Mouse (Mus musculus) spleen, postnatal 4 days (tissue): ENCODE measurements around the gene Ptprn2.

Experiments used
- DNase-seq, 2 experiments: peaks; one replicate each; pipeline ENCODE4 v3.0.0; 2022; ENCODE audit warnings: low spot score in 2 of 2

The Ptprn2 gene

DNA sequence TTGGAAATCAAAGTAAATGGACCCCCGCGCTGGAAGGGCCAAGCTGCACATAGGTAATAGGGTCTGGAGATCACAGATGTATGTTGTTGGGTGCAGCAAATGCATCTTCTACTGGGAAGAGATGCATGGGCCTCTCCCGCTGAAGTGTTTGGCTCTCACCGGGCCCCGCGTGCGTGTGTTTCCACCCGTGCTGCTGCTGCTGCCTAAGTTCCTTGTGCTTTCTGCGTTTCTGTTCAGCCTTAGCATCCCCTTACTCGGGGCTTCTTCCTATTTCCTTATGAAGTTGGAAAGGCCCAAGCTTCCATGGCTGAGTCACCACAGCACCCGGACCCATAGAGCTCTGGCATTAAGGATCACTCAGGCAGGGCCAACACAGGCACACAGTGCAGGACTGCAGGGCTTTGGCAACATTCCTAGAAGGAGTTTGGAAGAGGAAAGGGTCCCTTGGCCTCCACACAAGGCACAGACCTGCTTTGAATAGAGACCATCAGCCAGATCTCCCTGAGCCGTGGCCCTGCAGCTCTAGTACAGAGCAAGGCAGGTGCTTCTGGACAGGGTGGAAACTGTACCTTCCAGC is 772.5 kb downstream of the Ptprn2 start:
- no peak for DNase-seq

DNA sequence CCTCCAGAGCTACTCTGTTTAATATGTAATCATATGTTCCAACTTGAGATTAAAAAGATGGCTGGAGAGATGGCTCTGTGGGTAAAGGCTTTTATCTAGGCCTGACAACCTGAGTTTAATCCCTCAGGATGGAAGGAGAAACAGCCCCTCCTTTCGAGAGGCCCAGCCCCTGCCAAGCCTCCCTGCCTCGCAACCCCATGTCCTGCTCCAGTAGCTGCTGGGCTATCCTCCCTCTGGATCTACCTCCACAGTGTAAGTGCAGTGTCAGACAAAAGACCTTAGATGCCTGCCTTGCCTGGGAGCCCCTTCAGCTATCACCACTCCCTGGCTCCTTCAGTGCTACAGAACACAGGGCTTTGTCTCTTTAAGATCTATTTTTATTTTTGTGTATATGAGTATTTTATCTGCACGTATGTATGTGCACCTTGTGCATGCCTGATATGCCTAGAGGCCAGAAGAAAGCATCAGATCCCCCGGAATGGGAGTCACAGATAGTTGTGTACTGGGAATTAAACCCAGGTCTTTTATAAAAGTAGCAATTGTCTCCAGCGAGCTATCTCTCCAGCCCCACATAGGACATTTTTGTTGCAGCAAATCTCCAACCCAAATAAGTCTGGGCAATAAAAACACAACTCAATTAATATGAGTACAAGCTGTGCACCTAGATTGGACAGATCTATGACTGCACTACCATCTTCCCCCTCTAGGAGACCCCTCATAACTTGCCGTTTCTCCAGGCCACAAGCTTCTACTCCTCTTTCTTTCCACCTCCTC is 775.1 kb downstream of the Ptprn2 start:
- no peak for DNase-seq

DNA sequence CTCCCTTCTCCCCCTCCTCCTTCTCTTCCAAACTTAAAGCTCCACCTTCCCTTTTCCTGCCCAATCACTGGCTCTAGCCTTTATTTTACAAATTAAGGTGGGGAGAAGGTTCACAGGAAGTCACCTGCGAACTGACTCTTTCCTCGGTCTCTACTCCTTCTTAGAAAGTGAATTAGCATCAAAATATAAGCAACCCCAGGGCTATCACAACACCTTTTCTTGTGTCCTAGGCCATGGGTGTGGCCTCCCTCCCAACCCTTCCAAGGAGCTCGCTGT is 775.6 kb downstream of the Ptprn2 start:
- no peak for DNase-seq

DNA sequence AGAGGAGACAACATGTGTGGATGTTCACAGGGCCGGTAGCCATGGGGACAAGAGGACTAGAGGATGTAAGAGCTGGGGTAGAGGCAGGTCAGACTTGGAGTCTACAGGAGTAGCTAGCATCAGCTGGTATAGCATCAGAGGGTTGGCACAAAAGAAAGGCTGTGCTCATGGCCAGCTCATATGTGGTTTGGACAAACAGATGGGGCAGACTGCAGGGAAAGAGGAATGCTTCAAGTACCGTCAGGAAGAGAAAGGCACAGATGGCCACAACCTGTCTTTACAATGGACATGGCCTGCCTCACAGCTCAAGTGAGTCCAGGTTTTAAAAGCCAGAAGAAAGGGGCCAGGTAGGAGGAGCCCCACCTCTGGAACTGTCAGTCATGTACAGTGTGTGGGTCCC is 776.5 kb downstream of the Ptprn2 start:
- DNase-seq, result no peak

DNA sequence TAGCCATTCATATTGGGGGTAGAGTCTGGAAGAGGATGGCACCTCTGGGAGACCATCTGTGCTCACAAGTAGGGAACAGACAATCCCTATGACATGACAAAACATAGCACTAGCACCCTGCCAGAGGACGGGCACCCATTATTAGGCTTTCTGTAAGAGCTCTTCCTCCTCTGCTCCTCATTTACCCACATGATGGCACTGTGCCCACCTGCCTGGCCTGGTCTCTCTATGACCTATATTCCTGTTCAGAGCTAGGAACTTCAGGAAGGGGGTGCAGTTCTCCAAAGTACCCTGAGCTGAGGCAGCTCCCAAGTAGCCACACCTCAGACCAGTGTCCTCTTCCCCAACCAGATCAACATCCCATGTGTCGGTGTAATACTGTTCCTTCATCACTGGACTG is 777.6 kb downstream of the Ptprn2 start:
- no peak for DNase-seq

DNA sequence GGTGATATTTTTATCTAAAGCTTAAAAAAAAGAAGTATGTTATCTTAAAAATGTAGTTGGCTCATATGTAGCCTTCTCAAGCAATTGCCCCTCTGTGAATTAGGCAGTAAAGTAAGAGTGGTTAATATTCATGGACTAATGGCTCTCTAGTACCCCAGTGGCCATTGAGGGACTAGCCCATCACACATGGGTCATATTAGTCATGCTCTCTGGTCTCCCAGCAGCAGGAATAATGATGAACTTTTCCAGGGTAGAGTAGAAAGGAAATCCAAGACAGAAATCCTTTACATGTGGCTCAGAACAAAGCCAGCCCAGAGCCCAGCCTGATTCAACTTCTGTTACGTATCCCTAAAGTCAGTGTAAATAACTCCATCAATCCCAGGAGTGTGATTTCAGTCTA is 779.7 kb downstream of the Ptprn2 start:
- DNase-seq, result no peak

DNA sequence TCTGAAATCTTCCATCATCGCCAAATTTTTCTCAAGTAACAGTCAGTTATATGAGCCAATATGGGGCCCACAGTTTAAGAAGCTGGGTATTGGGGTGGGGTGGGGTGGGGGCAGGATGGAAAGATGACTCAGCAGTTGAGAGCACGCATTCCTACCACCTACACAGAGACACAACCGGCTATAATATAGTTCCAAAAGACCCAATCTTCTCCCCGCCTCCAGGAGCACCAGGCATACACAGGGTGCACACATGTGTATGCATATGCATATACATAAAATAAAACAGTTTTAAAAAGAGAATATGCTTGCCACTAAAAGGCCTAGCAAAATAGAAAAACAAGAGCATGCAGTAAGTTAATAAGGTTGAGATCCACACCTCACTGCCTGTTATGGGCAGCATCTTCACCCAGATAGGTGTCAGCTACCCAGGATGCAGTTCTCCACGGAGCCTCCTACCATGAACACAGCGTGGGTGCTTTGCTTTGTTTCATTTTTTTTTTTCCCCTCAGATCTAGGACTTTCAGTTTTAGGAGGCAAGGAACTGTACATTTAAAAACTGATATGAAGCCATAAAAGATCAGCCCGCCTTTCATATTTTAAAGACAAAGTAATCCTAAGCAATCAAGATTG is 783.1 kb downstream of the Ptprn2 start:
- no peak for DNase-seq

DNA sequence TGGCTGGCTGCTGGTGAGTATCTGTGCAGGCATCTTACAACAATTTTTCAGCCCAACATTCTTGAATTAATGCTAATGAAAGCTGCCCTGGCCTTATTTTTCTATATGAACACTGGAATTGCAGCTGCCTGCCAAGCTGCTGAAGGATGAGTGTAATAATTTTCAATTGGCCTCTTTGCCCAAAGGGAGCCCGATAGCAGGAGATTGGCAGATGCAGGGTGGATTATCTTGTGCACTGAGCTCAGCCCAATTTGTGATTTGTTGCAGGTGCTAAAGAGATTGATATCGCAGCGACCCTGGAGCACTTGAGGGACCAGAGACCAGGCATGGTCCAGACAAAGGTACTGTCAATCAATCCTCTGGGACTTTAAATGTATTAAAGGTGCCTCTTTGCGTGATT is 783.8 kb downstream of the Ptprn2 start:
- DNase-seq, result no peak

DNA sequence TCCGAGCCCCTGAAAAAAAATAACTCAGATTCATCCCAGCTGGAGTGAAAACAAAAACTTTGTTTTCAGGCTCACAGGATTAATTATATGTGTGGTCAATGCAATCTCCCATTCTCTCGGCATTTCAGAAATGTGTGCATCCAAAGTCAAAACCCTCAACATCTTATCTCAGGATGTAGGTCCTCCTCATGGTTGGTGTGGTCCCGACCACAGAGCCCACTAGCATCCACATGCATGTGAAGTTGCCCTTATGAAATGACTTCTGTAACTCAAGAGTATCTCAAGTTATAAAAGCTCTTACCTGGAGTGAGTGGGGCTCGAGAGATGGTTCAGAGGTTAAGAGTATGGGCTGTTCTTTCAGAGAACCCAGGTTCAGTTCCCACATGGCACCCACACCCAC is 784.7 kb downstream of the Ptprn2 start:
- DNase-seq, result no peak

DNA sequence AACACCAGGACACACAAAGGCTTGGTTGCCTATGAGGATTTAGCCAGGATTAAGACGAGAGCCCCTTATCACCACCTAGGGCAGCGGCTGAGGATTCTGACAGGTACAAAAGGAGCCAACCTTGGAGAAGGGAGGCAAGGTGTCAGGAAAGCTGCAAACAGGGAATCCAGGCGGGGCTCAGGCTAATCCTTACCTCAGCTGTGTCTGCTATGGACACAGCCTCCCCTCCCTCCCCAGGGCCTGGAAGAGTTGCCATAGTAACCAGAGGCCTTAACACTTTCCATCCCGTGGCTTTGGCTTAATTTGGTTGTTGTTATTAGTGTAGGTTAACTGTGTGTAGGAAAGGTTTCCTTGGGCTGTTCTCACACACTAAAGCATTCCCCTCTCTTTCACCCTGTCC is 787.6 kb downstream of the Ptprn2 start:
- DNase-seq, result no peak

DNA sequence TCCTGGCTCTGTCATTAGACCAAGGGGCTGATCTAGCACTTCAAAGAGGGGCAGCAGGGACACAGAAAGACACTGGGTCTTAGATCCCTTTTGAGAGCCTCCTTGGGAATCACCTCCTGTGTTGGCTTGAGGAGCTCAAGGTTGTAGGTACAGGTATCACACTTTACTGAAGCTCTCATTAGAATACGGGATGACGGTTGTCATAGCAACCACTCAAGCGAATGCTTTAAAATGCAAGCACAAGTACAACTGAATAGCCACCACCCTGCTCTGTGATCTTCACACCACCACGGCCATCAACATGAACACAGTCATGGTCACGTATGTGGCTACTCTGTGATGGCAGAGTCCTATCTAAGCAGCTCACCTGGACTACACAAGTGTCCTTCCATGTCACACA is 789.1 kb downstream of the Ptprn2 start:
- no peak for DNase-seq

DNA sequence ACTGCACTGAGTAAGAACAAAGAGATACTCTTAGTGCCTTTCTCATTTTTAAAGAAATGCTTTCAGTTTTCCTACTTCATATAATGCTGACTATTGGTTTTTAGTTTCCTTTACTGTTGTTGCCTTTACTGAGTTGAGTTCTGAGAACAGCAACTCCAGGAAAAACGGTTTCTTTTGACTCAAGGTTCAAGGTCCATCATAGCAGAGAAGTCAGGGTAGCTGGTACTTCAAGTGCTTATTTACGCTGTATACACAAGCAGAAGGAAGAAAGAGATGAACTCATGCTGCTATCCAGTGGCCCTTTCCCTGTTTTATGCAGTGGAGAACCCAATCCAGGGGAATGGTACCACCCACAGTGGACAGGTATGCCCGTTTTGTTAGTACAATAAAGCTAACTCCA is 795.3 kb downstream of the Ptprn2 start:
- DNase-seq, result no peak

DNA sequence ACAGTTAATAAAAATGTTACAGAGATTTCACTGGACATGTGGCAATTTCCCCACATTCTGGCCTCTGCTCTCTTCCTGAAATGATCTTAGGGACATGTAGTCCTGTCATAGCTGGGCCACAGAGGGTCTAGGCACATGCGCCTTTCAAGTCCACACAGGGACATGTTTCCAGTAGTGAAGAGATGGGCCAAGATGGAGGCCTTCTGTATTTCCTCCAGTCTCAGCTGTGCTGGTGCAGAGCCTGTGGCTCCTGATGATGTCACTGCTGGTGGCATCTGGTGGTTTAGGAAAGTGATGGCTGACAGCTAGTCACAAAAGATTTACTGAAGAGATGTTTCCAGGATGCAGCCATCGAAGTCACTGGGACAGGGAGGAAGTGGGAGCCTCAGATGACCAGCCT is 797.1 kb downstream of the Ptprn2 start:
- no peak for DNase-seq

DNA sequence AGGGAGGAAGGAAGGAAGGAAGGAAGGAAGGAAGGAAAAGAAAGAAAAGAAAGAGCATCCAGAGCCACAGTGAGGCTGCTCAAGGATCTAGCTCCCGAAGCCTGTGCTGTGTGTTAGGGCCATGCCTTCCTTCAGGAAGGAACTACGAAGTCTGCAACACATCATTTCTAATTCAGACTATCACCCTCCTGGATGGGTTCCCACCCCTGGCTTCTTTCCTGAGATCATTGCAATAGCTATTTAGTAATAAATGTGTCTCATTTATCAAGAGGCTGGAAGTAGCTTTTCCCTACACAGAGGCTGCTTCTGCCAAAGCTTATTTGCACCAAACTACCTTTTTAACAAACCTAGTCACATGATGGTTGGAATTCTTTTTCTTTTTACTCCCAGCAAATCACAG is 801.9 kb downstream of the Ptprn2 start:
- DNase-seq, result no peak

DNA sequence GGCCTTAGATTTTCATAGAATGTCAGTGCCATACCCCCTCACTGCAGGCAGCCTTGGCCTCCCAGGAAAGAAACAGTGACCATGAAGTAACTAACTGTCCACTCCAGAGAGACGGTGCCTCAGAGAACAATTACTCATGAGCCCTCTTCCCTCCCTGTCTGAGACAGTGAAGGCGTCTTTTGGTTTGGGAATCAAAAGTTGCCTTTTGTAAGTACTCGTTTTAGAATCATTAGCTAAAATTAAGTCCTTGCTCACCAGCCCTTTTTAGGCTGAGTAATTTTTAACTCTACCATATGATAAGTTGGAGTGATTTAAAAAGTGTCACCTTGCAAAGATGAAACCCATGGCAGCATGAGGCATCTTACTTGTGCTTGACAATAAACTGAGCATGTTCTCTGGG is 806.4 kb downstream of the Ptprn2 start:
- no peak for DNase-seq

DNA sequence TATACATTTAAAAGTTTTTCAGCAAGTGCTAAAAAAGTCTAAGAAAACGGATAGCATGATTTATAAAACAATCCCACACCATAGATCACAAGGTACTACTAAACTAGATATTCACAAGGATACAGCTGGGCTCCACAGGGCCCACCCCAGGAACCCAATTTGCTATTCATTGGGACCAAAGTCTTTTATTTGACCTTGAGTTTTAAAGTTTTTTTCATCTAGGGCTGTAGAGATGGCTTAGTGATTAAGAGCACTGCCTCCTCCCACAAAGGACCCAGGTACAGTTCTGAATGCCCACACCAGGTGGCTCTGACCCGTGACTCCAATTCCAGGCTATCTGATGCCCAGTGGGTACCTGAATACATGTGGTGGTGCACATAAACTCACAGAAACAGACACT is 811.3 kb downstream of the Ptprn2 start:
- DNase-seq, result no peak

DNA sequence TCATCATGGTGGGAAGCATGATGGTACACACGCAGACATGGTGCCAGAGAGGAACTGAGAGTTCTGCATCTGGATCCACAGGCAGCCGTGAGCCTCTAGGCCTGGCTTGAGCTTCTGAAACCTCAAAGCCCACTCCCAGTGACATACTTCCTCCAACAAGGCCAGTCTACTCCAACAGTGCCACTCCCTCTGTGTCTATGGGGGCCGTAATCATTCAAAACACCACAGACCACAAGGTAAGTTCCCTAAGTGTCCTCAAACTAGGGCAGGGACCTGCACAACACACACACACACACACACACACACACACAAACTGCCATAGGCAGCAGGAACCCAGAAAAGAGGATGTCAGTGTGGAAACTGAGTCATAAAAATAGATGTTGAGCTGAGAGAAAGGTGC is 813.6 kb downstream of the Ptprn2 start:
- DNase-seq, result no peak

DNA sequence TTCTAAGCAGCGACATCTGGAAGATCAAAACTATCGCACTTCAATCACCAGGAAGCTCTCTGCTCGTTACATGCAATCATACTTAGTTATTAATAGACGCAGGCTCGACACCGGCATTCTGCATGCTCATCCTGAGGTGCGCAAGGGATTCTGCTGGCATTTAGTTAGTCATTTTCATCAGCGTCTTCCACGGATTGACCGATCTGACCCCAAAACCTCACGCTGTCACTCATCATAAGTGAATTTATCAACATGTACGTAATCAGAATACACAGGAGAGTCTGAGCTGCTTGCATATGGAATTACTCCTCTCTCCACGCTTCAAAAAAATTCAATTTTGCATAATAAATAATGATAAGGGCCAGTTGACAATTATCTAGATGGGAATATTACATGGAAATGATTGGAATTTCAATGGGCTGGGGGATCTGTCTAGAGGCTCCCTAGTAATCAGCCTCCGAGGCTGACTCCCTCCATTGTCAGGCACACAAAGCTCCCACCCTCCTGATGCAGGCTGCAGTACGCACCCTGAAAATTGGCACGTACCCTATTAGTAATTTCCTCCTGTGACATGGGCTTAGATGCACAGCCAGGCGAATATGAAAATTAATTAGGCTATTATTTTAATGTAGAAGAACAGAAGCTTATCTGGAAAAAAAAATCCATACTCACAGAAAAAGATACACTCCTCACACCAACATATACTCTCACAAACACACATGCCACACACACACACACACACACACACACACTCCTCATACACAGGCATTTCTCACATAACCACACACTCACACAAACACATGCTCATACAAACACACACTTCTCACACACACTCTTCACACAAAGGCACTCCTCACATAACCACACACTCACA is 819.5 kb downstream of the Ptprn2 start:
- no peak for DNase-seq

DNA sequence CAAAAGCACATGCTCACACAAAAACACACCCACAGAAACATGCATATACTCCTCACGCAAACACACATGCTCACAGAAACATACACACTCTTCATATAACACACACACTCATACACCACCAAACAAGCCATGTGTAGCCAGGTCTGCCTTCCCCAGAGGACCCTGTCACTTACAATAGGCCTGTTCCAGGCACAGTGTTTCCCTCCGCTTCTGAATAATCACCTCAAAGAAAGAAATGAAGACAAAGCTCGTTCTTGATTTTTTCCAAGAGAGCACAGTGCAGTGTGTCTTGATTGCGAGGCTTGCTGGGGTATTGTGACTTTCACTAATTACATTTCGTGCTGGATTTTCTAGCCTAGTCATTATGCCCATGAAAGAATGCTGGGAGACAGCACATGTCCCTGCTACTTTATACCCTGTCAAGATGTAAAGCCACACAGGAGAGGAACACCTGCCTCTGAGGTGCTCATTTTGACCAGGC is 820.1 kb downstream of the Ptprn2 start:
- no peak for DNase-seq

DNA sequence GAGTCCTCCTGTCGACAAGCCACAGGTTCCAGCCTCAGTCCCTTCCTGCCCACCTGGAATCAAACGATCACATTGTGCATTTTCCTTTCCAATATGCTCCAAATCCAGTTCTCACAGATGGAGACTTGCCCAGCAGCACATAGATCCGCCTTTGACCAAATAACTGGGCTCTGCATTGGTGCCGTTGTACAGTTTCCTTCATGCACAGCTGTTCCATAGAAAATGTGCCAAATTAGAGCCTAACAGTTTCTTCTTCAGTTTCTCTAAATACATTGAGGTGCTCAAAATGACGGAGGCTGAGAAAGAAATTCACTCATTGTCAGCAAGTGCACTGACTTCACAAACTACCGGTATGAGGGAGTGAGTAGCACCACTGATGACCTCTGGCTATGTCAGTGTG is 826.6 kb downstream of the Ptprn2 start:
- DNase-seq, result no peak

DNA sequence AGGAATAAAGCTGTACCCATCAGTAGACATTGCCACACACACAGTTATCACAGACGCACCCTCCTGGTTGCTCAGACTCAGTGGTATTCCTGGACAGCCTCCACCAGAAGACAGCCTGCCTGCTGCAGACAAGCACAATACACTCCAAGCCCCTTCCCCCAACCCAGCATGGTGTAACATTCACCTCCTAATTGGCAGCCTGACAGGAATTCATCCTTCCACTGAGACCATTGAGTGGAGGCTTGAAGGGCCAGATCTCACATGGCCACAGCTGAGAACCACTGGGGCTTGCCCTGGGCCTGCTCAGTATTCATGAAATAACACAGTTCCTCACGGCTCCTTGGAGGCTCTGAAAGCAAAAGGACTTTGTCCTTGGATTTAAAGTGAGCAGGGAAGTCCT is 829.5 kb downstream of the Ptprn2 start:
- DNase-seq, result no peak

DNA sequence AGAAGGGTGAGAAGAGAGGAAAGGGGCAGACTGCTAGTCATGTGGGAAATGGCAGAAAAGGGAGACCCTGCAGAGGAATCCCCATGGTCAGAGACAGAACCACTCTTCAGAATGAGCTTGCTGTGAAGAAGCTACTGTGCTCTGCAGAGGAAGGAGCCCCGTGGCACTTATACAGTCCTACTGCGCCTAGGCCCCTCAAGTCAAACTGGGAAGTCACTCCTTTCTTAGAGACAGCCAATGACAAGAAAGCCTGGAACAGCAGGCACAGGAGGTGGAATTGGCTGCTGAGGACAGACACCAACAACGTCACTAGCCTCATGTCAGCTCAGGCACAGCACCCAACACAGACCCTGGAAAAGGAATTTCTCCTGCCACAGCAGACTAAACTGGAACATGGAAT is 830.1 kb downstream of the Ptprn2 start:
- DNase-seq, result no peak

DNA sequence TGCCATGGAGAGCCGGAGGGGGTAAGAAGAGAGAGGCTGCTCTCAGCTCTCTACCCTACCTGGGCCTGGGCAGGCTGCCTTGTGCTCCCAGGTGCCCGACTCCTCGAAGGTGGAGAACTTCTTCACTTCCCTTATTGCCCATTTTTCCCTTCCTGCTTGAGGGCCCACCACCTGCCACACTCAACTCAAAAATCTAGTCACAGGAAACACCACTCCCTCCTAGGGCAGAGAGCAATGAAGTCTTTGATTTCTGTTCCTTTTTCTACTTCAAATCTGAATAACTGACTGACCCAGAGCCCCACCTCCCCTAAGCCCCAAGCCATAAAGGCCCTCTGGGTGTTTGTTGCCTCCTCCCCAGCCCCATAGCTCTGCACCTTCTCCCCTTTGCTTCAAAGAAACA is 832.7 kb downstream of the Ptprn2 start:
- peak in 1 of 2 experiments; percentile 29 for DNase-seq
